Mouse (Mus musculus) liver, embryonic 11.5 days (tissue): ENCODE measurements around the gene Zmynd8. TPM values are rescaled to one million over a fixed set of nuclear protein-coding genes. Genes with fewer than 3 reads are reported as not detected.

Experiments
- ATAC-seq: fragments of 200-750 bp; cut with Nextera tagmentation; replicated peaks from 2 replicates; pipeline ENCODE4 v1.8.0; 2017; ENCODE audit warnings: moderate number of reproducible peaks, mild to moderate bottlenecking, moderate TSS enrichment, moderate library complexity; ENCODE audit not compliant: low FRiP score
- DNase-seq: peaks from one replicate; pipeline ENCODE4 v3.0.0-alpha.2; 2017; ENCODE audit warnings: low spot score
- H3K27ac ChIP-seq: fragments of 300-500 bp; sonication (generic); 2 replicates; pipeline ENCODE4 v1.5.1; 2014; ENCODE audit warnings: mild to moderate bottlenecking, low read depth, low read length, control low read depth
- H3K27me3 ChIP-seq: fragments of 300-500 bp; sonication (generic); replicated peaks from 2 replicates; pipeline ENCODE4 v1.6.1; 2014; ENCODE audit warnings: low read length, mixed read lengths; ENCODE audit not compliant: control insufficient read depth, insufficient read depth
- H3K36me3 ChIP-seq: fragments of 300-500 bp; sonication (generic); 2 replicates; pipeline ENCODE4 v1.6.1; 2014; ENCODE audit warnings: mild to moderate bottlenecking, low read length, moderate library complexity, mixed read lengths; ENCODE audit not compliant: control insufficient read depth, insufficient read depth
- H3K4me1 ChIP-seq: fragments of 300-500 bp; sonication (generic); replicated peaks from 2 replicates; pipeline ENCODE4 v1.6.1; 2014; ENCODE audit warnings: low read length, mixed read lengths; ENCODE audit not compliant: control insufficient read depth, insufficient read depth
- H3K4me2 ChIP-seq: fragments of 300-500 bp; sonication (generic); 2 replicates; pipeline ENCODE4 v1.6.1; 2014; ENCODE audit warnings: mild to moderate bottlenecking, control low read depth, moderate library complexity
- H3K4me3 ChIP-seq: fragments of 300-500 bp; sonication (generic); 2 replicates; pipeline ENCODE4 v1.5.1; 2014; ENCODE audit warnings: low read depth, low read length, control low read depth
- H3K9ac ChIP-seq: fragments of 300-500 bp; sonication (generic); 2 replicates; pipeline ENCODE4 v1.6.1; 2014; ENCODE audit warnings: low read depth, low read length, control low read depth
- H3K9me3 ChIP-seq: fragments of 300-500 bp; sonication (generic); 2 replicates; pipeline ENCODE4 v1.6.1; 2016; ENCODE audit warnings: low read length, inconsistent platforms, mixed read lengths; ENCODE audit not compliant: control insufficient read depth
- WGBS: fragments of 180-500 bp; shearing (Covaris S2); extraction: QIAGEN DNeasy Blood & Tissue Kit; methylation state at CpG from one replicate; pipeline ENCODE4 v1.1.7; 2014; 5-methylcytosine and 5-hydroxymethylcytosine counted together
- polyA plus RNA-seq: library from polyadenylated mRNA; unstranded; fragments of >200 nt; fragmentation: Nextera tagmentation; extraction: Ambion mirVana; gene quantifications from 2 replicates; pipeline ENCODE4 v1.2.1, GENCODE M21; 2014

The Zmynd8 gene
- polyA plus RNA-seq, 1 experiment from 2014 or later = 55.8 TPM

DNA sequence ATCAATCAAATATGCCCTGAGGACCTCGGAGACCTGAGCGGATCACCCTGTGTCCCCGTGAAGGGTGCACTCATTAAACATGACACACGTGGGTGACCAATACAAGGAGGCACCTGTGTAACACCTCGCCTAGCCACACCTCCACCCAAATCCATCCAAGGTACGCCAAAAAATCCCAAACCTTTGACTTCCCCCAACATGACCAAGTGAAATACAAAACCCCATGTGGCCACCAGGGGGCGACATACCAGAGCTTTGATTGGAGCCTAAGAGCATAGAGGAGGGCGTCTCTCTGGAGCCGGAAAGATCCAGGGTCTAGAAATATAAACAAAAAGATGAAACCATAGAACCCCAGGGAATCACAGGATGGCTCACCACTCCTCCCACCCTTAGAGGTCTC, 107.2 kb downstream of the Zmynd8 start:
- no peaks in the 10 kb centered on the region for H3K9me3 ChIP-seq
- DNase-seq = peak; percentile 61
- H3K36me3 ChIP-seq = peaks cover 67% of the 10 kb centered on the region
- no peak overlapping the region for H3K27ac ChIP-seq
- no peak for ATAC-seq
- H3K9ac ChIP-seq = no peak overlapping the region
- peaks cover 7% of the 10 kb centered on the region for H3K4me1 ChIP-seq
- H3K4me3 ChIP-seq = no peak overlapping the region
- H3K27me3 ChIP-seq = no peaks in the 10 kb centered on the region
- 65% methylated on average over 9 of the region's 9 CpGs for WGBS
- no peak overlapping the region for H3K4me2 ChIP-seq

DNA sequence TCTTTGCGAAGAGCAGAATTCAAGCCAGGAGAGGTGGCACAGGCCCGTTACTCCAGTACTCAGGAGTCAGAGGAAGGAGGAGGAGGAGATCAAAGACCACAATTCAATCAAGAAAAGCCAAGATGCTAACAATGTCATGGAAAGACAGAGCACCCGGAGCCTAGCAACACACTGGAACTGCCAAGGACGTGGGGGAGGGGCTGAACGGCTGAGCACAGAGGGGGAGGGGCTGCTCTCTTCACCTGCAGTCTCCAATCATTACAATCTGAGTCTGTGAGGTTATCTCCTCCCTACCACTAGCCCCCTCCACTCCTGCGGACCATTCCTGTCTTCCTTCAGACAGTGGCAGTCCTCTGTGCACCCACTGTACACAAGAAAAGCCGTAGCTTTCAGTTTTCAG, 107.8 kb downstream of the Zmynd8 start:
- Histone ChIP-seq H3K4me3 (no peak overlapping the region), H3K4me2 (no peak overlapping the region), H3K4me1 (peaks cover 7% of the 10 kb centered on the region), H3K27me3 (no peaks in the 10 kb centered on the region), H3K36me3 (peaks cover 70% of the 10 kb centered on the region), H3K27ac (no peak overlapping the region), H3K9ac (no peak overlapping the region), H3K9me3 (no peaks in the 10 kb centered on the region)
- DNase-seq (no peak), ATAC-seq (no peak)
- 74% methylated on average over 7 of the region's 7 CpGs for WGBS

DNA sequence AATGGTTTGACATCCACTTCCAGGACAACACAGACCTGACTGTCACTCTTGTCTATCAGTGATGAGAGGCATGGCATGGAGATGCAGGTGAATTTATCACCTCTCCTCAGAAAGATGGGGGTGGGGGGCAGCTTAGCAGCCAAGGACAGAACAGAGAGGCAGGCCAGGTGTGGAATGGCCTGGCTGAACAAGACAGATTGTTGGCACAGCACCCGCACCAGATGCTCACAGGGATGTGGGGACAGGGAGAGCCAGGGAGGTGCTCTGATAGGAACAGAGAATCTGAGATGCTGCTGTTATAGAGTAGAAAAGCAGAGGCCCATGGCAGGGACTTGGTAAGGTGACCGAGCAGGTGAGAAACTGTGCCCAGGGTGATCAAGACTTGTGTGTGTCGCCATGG, 109.1 kb downstream of the Zmynd8 start:
- DNase-seq (no peak), ATAC-seq (no peak)
- no peak overlapping the region for H3K9ac ChIP-seq
- no peaks in the 10 kb centered on the region for H3K9me3 ChIP-seq
- H3K36me3 ChIP-seq = peaks cover 77% of the 10 kb centered on the region
- WGBS = 91% methylated on average over 3 of the region's 3 CpGs
- no peak overlapping the region for H3K4me2 ChIP-seq
- H3K27ac ChIP-seq = no peak overlapping the region
- H3K27me3 ChIP-seq = no peaks in the 10 kb centered on the region
- H3K4me3 ChIP-seq = no peak overlapping the region
- peaks cover 7% of the 10 kb centered on the region for H3K4me1 ChIP-seq

DNA sequence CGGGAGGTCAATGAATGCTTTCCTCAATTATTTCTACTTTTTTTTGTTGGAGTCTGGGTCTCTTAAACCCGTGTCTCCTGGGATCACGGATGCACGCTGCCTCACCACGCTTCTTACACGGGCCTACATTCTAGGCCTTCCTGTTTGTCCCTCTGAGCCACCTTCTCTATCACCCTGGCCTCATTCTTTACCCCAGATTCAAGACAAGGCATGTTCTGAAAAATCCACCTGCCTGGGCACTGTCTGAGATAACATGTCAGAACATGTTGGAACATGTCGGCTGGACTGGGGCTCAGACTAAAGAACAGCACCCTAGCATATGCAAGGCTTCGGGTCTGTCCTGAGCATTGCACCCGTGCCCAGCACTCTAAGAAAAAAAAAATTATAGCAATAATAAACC, 110.0 kb downstream of the Zmynd8 start:
- H3K4me1 ChIP-seq = peaks cover 4% of the 10 kb centered on the region; the same call in 1 of the 2 replicates
- ATAC-seq = no peak
- DNase-seq = no peak
- no peak overlapping the region for H3K9ac ChIP-seq
- no peak overlapping the region for H3K27ac ChIP-seq
- no peak overlapping the region for H3K4me2 ChIP-seq
- WGBS = 96% methylated on average over 9 of the region's 9 CpGs
- H3K9me3 ChIP-seq = no peaks in the 10 kb centered on the region
- peaks cover 76% of the 10 kb centered on the region for H3K36me3 ChIP-seq
- no peak overlapping the region for H3K4me3 ChIP-seq
- no peaks in the 10 kb centered on the region for H3K27me3 ChIP-seq

DNA sequence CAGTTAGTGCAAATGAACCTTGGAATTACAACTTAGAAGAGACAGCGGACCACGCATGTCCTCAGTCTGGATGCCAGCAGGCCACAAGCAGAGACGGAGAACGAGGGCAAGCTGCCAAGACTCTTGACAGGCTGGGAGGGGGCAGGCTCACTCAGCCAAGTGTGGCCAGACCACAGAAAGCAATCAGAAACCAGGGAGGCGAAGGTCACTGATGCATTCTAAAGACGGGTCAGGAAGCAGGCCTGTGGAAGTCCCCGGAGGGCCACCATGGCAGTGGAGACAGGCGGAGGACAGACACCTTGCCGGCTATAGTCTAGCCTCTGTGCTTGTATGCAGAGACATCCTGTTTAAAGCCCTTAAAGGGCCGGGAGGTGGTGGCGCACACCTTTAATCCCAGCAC, 110.8 kb downstream of the Zmynd8 start:
- 81% methylated on average over 11 of the region's 11 CpGs for WGBS
- Histone ChIP-seq H3K27me3 (no peaks in the 10 kb centered on the region), H3K4me2 (no peak overlapping the region), H3K36me3 (peaks cover 68% of the 10 kb centered on the region), H3K9ac (no peak overlapping the region), H3K4me3 (no peak overlapping the region), H3K9me3 (no peaks in the 10 kb centered on the region), H3K27ac (no peak overlapping the region), H3K4me1 (0 out of 2 replicates have a peak, but pooled peaks cover 2% of the 10 kb centered on the region)
- no peak for ATAC-seq
- DNase-seq = no peak

DNA sequence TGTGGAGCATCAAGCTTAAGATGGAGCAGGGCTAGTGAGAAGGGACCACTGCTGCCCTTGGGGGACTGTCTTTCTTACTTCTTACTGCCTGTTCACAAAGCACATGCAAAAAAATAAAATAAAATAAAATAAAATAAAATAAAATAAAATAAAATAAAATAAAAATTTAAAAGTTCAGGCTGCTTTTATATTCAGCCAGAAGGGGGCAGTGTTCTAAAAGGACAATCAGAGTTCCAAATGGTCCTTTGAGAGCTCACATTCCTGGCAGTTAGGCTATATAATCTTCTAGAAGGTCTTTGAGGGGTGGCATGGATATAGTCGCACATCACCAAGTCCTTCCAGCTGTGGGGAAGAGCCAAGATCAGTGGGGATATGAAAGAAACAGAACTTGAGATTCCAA, 112.3 kb downstream of the Zmynd8 start:
- no peaks in the 10 kb centered on the region for H3K9me3 ChIP-seq
- DNase-seq (no peak), ATAC-seq (no peak)
- no peaks in the 10 kb centered on the region for H3K27me3 ChIP-seq
- no peak overlapping the region for H3K4me3 ChIP-seq
- WGBS = 81% methylated on average over 1 of the region's 1 CpGs
- H3K36me3 ChIP-seq = peaks cover 56% of the 10 kb centered on the region
- no peaks in the 10 kb centered on the region for H3K4me1 ChIP-seq
- H3K9ac ChIP-seq = no peak overlapping the region
- no peak overlapping the region for H3K27ac ChIP-seq
- no peak overlapping the region for H3K4me2 ChIP-seq

DNA sequence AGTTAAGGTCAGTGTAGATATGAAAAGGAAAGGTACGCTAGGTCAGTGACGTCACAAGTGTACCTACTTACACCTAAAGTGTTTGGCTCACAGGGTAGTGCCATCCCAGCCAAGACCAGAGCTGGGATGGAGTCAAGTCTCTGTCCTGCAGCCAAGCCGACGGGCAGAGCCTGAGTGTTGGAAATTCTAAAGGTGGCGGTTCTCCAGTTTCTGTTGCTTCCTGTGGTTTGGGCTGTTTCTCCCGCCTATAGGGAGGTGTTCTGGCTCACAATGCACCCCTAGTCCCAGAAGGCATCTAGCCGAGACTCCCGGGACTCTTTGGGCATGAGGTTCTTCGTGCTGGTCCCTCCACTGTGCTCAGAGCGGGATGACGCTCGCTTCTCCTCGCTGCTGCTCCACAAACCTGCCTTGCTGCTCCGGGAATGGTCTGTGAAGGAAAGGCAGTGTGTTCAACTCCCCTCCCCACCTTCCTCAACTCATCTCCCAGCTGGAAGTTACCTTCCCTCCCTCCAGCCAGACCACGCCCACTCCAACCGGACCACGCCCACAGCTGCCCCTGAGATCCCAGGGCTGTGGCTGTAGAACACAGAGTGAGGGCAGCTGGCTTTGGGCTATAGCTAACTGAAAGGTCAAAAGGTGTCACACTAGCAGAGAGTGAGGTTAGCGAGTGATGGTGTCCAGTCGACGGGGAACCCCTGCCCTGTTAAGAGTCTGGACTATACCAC, 113.3 kb downstream of the Zmynd8 start:
- peaks cover 58% of the 10 kb centered on the region for H3K36me3 ChIP-seq
- H3K4me2 ChIP-seq = no peak overlapping the region
- ATAC-seq = no peak
- no peak for DNase-seq
- no peaks in the 10 kb centered on the region for H3K27me3 ChIP-seq
- H3K4me3 ChIP-seq = no peak overlapping the region
- 87% methylated on average over 20 of the region's 20 CpGs for WGBS
- no peak overlapping the region for H3K27ac ChIP-seq
- H3K9me3 ChIP-seq = no peaks in the 10 kb centered on the region
- no peaks in the 10 kb centered on the region for H3K4me1 ChIP-seq
- no peak overlapping the region for H3K9ac ChIP-seq

DNA sequence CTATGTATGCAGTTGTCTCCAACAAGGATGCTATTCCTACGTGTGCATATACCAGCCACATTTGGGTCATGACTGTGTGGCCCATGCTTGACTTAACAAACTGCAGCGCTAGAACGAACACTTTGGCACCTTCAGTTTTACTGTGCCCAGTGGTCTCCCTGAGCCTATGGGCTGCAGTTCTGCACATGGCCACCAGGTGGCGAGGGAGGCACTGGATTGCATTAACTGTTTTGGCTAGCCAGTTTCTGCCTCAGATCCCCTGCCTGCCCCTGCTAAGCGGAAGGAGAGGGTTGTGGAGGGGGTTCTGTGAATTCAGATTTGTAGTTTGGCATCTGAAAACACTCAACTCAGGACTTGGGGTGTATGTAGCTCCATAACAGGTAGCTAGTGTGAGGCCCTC, 116.5 kb downstream of the Zmynd8 start:
- Histone ChIP-seq H3K4me3 (no peak overlapping the region), H3K9me3 (no peaks in the 10 kb centered on the region), H3K4me2 (no peak overlapping the region), H3K4me1 (no peaks in the 10 kb centered on the region), H3K36me3 (peaks cover 32% of the 10 kb centered on the region), H3K27me3 (no peaks in the 10 kb centered on the region), H3K27ac (no peak overlapping the region), H3K9ac (no peak overlapping the region)
- ATAC-seq = 0 out of 2 replicates have a peak, but pooled peaks have one; percentile 17
- DNase-seq = peak; percentile 76
- 44% methylated on average over 5 of the region's 5 CpGs for WGBS

DNA sequence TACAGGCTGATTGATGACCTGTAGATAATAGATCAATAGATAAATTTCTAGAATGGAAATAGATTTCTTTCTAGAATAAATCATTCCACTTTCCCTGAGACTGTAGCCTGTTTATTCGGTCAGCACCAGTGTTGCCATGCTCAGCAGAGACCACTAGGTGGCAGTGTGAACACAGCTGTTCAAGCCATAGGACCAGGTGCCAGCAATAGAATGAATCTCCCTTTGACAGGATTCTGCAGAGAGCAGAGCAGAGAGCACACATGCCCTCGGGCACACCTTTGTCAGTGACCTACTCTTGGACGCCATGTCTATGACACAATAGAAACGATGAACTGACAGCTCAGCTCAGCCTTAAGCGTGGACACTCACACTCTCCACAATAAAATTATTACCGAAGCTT, 119.9 kb downstream of the Zmynd8 start:
- Histone ChIP-seq H3K27me3 (no peaks in the 10 kb centered on the region), H3K36me3 (peaks cover 3% of the 10 kb centered on the region; the same call in 1 of the 2 replicates), H3K4me3 (no peak overlapping the region), H3K9me3 (no peaks in the 10 kb centered on the region), H3K4me1 (no peaks in the 10 kb centered on the region), H3K4me2 (no peak overlapping the region), H3K9ac (no peak overlapping the region), H3K27ac (no peak overlapping the region)
- peak; percentile 56; the same call in 1 of the 2 replicates for ATAC-seq
- WGBS = 27% methylated on average over 6 of the region's 6 CpGs
- DNase-seq = no peak
